Mouse (Mus musculus) heart, postnatal 0 days (tissue): ENCODE measurements at regions not wholly inside any gene's neighbourhood (a gene's known extent, or its start where the extent isn't known, plus 50 kb on each side); places are given as distances from the start of the nearest gene placed in this dataset.

Experiments
- CTCF ChIP-seq: IDR thresholded peaks from 2 replicates; pipeline ENCODE4 v1.5.1; 2016; ENCODE audit warnings: antibody characterized with exemption, control low read depth, low read depth
- EP300 ChIP-seq: IDR thresholded peaks from 2 replicates; pipeline ENCODE4 v1.6.1; 2016; ENCODE audit warnings: antibody characterized with exemption, low read depth

DNA sequence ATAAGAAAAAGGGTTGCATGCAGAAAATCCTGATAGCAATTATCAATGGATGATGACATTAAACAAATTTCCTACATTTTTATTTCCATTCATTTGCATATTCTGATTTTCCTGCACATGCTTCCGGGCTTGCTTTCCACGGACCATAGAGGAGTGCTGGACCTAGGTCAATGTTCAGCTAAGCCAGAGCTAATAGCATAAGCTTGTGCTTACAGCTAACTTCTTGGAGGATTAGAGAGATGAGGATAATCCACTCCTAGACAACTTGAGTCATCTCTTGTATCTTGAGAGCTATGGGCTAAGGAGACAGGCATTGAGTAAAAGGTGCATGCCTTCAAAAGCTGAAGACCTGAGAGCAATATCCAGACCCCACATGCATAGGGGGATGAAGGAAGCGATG, 154.5 kb downstream of the Pfkfb3 start:
- no peak for TF ChIP-seq CTCF
- no peak for TF ChIP-seq EP300
